Mouse (Mus musculus) gastrocnemius, adult 18-20 months (tissue): ENCODE results near the gene Col8a2. TPM values are rescaled to one million over a fixed set of nuclear protein-coding genes. Genes with fewer than 3 reads are reported as not detected.

Experiments used
- DNase-seq: peaks from one replicate; pipeline ENCODE4 v3.0.0; 2021; ENCODE audit warnings: low spot score
- total RNA-seq, 2 experiments: library from RNA; stranded (reverse); gene quantifications; 2 replicates each; pipeline ENCODE4 v1.2.3; 2021

The Col8a2 gene
- total RNA-seq, 2 experiments from 2014 or later = 0.89 to 1.4 TPM

DNA sequence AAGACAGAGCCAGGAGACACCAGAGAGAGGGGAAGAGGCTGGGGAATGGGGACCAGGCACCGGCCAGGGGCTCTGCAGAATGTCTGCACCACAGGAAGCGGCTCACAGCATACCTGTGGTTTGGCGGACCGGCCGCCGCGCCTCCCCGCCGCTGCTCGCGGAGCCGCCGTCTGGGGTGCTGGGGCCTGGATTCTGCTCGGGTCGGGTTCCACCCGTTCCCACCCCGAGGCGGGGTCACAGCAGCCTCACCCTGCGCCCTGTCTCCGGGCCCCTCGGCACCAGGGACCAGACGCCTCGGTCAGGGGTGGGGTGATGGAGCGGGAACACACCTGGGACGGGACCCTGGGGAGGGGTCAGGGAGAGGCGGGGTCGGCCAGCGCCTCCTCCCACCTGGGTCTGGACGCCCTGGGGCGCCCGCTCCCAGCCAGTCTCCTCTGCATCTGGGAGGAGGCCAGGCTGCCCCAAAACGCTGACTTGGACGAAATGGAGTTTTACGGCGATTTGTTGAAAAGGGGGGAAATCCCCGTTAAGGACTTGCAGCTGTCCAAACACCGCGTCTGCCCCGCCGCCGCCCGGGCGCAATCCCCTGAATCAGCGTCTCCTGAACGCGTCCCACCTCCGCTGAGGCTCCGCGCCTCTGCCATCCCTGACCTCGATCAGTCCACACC, 14.5 kb downstream of the Col8a2 start:
- no peak for DNase-seq

DNA sequence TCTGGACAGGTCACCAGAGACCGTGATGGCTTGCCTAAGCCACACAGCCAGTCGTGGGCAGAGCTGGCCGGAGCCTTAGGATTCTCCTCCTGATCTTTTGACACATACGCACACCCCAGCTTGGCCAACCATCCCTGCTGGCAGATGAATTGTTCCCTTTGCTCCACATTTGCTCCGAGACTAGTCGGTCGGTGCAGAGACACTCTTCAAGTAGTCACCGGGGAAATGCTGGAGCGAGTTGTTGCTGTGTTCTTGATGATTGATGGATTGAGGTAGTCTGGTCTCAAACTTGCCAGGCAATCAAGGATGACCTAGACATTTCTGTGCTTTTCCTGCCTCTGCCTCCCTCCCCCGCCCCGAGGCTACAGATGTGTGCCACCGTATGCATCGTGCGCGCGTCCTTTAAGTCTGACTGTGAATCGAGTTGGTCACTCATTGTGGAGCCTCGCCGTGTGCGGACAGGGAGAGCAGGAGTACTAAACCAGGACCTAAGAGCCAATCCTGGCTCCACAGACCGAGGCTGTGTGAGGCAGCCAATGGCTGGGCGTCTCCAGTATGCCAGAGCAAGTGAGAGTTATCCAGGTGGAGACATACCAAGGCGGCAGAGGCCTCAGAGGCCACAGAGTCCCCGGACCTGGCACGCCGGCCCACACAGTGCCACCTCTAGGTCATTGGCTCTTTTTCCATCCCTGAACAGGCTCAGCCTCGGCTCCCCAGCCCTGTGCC, 15.2 kb downstream of the Col8a2 start:
- no peak for DNase-seq

DNA sequence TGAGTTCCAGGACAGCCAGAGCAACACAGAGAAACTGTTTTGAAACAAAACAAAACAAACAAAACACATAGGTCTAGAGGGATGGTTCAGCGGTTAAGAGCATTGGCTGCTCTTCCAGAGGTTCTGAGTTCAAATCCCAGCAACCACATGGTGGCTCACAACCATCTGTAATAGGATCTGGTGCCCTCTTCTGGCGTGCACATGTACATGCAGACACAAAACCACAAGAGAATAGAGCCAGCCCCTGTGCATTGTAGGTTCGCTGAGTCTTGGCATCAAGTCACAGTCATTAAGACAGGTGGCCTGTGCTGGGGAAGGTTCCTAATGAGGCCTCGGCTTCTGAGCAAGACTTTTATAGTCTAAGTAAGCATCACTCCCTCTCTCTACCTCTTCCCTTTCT, 17.3 kb downstream of the Col8a2 start:
- DNase-seq = no peak

DNA sequence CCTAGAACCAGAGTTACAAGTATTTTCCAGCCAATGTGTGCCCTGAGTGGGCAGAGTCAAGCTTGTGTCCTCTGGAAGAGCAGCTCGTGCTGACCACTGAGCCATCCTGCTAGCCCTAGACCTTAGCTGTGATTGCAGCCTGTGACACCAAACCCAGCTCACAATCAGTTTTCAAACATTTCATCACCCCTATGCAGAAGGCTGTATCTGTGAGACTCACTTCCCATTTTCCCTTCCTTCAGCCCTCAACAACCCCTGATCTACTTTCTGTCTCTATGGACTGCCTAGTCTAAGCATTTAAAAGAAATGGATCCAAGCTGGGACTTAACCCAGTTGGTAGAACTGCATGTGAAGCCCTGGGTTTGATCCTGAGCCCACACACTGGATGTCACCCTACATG, 18.8 kb downstream of the Col8a2 start:
- no peak for DNase-seq

DNA sequence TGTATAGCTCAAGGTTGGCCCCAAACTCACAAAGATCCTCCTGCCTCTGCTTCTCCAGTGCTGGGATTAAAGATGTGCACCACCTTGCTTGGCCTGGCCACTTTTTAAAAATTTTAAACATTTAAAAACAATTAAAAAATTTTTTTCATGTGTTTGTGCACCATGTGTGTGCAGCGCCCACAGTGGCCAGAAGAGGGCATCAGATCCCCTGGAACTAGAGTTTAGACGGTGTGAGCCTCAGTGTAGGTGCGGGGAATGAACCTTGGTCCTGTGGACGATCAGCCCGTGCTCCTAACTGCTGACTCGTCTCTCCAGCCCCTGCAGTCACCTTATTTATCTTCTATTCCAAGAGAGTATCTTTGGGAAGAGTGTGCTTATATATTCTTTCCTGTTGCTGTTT, 19.5 kb downstream of the Col8a2 start:
- DNase-seq = no peak

DNA sequence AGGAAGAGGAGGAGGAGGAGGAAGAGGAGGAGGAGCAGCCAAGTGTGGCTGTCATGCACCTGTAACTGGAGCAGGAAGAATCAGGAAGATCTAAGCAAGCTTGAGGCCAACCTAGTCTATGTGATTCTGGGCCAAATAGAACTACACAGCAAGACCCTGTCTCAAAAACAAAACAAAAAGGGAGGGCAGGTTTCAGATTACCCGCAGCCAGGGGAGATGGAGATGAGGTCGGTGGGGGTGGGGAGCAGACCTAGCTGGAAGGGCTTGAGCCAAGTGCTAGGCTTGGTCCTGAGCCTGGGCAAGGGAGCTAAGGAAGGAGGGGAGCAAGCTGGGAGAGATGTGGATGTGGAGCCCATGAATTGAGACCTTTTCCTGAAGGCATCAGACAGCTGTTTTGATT, 20.2 kb downstream of the Col8a2 start:
- DNase-seq = no peak

DNA sequence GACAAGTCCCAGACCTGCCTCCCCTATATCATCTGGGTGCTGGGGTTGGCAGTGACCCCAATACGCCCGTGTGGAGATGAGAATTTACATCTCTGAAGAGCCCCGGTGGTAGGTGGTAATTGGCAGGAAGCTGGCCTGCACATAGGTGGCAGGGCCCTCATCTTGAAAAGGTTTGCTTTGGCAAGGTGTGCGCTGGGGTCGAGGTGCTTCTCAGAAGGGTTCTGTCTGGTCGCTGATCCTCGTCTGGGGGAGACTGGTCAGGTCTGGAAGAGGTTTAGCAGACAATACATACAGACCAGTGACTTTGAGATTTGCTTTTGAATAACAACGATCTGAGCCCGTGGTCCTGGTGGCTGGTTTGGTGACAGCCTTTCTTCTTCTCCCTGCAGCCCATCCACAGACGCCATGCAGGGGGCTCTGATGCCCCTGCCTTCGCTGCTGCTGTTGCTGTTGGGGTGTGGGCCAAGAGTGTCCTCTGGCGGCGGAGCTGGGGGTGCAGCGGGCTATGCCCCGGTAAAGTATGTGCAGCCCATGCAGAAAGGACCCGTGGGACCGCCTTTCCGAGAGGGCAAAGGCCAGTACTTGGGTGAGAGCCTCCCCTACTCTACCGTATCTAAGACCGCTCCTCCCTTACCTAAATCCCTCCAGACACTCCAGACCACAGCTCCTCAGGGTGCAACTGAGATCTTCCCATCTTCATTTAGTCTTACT, 22.8 kb downstream of the Col8a2 start:
- DNase-seq = no peak

DNA sequence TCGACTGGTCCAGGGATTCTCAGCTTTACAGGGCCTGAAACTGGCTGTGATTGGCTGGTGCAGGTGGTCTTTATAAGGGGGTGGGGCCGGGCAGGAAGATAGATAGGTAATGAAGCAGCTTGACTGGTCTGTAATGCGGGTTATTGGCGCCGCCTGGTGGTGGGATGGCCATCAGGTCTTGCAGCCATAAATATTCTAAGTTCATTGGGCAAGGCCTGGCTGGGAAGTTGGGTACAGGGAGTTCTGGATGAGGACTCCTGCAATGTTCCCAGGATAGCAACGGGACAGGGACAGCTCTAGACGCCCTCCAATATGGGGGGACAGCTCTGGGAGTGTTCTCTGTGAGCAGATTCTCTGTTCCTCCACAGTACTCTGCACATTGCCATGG, 23.3 kb downstream of the Col8a2 start:
- peak; percentile 91 for DNase-seq

DNA sequence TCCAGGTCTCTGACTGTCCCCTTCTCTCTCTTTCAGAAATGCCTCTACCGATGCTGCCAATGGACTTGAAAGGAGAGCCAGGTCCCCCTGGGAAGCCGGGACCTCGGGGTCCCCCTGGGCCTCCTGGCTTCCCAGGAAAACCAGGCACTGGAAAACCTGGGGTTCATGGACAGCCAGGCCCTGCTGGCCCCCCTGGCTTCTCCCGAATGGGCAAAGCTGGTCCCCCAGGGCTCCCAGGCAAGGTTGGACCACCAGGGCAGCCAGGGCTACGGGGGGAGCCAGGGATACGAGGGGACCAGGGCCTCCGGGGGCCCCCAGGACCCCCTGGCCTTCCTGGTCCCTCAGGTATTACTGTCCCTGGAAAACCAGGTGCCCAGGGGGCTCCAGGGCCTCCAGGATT, 23.8 kb downstream of the Col8a2 start:
- DNase-seq = no peak

DNA sequence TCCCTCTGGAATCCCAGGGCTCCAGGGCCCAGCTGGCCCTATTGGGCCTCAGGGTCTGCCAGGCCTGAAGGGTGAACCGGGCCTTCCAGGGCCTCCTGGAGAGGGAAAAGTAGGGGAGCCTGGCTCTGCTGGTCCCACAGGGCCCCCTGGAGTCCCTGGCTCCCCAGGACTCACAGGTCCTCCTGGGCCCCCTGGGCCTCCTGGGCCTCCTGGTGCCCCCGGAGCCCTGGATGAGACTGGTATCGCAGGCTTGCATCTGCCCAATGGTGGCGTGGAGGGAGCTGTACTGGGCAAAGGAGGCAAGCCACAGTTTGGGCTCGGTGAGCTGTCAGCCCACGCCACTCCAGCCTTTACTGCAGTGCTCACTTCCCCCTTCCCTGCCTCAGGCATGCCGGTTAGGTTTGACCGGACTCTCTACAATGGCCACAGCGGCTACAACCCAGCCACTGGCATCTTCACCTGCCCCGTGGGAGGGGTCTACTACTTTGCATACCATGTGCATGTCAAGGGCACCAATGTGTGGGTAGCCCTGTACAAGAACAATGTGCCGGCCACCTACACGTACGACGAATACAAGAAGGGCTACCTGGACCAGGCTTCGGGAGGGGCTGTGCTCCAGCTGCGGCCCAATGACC, 25.1 kb downstream of the Col8a2 start:
- DNase-seq = no peak

DNA sequence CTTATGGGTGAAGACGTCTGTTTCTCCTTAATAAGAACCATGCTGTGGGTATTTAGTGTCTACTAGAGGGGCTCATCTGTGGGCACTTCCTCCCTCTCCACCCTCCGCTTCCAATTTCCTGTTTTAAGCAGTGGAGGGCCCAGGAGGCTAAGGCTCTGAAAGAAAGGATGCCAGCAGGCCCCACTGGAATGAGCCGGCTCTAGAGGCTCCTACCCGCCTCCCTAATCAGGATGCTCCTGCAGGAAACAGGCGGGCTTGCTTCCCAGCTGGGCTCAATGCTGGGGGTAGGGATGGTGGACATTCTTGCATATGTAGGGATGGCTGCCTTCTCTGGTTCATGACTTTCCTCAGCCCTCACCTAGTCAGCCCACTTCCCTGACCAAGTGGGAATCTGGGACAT, 26.6 kb downstream of the Col8a2 start:
- DNase-seq = no peak

DNA sequence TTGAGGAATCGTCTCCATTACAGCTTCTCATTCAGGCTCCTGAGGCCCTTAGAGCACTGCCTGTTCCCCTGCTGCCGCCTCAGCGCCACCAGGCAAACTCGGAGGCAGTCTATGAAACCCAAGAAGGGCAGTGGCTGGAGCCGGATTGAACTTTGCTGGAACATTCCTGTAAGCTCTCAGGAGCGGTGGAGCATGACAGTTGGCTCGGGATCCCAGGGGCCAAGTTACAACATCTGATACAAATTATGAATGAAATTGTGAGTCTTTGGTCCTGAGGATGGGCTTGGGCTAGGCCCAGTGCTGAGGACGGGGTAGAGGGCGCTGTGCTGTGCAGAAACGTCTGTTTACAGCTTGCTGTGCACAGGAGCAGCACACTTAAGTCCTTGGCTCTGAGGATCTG, 27.8 kb downstream of the Col8a2 start:
- DNase-seq = peak; percentile 76

DNA sequence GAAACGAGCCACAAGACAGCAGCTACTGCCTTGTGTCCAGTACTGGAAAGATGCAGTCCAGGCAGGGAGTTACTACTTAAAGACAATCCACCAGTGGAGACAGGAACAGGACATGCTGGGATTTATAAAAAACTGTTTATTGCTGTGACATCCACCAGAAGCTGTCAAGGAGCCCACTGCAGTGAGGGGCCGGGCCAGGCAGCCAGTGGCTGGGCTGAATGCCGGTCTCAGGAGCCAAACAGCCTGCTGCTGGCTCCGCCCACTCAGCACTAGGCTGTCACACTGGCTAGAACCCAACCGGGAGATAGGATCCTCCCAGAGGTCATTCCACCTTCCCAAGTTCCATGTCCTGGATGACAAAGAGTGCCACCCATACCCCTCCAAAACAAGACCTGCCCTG, 29.3 kb downstream of the Col8a2 start:
- DNase-seq = no peak

DNA sequence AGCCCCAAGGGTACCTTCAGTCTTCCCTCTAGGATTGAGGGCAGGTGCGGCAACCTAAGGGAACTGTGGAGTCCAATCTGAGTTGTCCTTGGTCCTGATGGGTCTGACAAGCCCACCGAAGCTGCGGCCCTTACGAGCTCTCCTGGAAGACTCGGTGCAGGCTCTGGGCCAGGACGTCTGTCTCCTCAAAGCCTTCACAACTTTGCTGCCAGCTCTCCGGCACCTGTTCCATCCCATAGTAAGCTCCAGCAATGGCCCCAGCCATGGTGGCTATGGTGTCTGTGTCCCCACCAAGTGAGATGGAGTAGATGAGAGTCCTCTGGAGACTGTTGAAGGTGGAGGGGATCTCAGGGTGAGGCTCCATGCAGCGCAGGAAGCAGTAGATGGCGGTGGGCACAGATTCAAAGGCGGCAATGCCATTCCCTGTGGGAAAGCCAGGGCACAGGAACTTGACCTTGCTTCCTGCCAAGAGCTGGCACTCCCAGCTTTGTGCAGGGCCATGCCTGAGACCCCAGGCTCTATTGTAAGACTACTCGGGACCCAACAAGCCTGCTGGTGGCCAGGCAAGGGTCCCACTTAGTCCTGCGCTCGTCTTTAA, 29.9 kb downstream of the Col8a2 start:
- no peak for DNase-seq

DNA sequence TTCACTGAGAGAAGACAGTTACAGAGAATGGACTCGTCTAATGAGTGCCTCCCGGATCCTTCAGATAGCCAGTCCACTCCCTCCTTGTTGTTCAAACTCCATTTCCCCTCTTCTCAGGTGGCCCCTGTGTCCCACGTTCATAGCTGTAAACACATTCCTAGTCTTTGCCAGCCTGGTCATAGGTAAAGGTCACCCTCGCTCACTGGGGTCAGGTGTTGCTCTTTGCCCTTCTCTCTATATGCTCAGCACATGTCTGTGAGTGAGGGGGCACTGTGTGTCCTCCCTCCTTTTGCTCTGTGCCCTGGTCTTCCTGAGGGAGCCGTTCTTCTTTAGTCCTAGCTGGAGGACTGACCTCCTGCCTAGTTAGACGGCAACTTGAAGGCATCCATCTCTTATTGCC, 33.2 kb downstream of the Col8a2 start:
- DNase-seq = no peak

DNA sequence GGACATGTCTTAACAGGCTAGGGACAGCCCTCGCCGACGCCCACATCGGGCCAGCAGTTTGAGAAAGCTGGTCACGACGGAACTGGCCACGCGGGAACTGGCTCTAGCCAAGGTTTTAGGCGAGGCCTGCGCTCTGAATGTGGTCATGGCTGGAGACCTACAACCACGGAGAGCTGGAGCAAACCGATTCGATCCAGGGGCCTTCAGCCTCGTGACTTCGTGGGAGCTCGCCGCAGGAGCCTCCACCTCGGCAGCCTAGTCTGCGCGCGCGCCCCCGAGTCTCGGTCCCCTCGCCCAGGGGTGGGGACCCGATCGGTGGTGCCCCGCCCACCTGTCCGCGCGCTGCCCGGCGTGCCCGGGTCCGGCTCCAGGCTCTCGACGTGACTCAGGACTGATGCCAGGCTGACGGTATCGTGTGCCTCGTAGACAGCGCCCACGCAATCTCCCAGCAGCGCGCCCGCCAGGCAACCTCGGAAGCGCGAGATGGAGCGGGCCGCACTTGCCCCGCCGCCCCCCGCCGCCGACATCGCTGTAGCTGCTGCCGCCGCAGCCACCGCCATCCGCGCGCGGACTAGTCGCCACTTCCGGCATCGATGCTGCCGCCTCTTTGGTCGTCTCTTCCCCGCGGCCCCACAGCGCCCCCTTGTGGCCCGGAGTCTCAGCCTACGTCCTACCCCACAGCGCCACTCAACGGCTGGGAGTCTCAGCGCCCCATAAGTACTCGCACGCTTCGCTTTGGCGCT, 34.7 kb downstream of the Col8a2 start, which contains the start of gene Adprhl2:
Gene Adprhl2 (minus strand): TSS at position 593 of the 743 bp plus-strand sequence.
- peak; percentile 98 for DNase-seq

DNA sequence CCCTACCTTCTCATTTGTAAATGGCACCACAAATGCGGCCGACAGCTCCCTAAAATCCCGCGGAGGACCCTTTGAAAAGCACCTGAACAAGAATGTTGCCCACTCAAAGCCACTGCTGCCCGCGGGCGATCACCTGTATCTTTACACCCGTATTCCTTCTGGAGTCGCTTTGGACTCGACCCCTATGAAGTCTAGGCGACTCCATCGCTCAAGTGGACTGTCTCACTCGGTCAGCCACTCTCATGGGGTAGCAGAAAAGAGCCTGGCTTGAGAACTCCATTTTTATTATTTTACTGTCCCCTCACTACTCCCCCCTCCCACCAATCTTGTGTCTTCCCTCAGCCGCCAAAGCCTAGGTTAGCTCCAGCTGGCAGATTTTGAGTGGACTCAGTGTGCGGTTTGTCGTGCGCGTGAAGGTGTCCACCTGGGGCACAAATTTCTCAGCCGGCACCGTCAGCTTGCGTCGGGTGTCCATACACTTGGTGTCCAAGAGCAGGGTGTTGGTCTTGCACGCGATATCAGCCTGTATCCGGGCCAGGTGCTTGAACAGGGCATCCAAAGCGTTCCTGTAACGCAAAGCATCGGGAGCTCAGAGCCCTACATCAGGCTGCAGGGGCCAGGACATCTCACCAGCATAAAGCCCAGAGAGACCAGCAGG, 35.4 kb downstream of the Col8a2 start:
- no peak for DNase-seq

DNA sequence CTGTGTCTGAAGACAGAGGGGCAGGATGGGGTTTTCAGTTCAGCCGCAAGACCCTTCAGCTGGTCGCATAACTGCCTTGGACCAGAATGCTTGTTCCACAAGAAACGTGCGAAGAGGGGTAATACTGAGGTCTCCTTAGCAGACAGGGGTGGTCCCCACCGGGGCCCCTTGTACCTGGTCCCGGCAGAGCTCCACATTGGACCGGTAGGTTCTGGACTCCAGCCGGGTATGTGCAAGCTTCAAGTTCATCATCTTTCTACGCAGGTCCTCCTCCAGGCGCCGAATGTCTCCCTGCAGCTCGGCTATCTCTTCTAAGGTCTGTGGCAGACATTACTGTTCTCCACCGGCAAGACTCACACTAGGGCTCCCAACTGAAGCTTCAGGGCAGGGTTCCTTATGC, 36.1 kb downstream of the Col8a2 start:
- DNase-seq = no peak

DNA sequence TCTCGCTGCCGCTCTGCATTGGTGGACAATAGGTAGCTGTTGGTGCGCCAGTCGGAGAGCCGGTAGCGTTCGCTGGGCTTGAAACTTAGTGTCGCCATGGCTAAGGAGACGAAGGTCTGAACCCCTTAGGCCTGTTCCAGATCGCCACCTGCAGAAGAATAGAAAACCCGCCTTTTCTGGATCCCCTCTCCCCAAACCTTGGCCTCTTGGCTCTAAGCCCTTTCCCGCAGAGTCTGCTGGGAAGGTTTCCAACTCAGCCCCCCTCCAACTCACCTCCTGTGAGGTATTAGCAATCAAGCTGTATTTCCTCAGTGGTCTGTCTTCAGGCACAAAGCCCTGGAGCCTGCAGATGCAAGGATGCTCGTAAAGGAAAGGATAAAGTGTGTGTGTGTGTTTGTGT, 38.3 kb downstream of the Col8a2 start:
- no peak for DNase-seq

DNA sequence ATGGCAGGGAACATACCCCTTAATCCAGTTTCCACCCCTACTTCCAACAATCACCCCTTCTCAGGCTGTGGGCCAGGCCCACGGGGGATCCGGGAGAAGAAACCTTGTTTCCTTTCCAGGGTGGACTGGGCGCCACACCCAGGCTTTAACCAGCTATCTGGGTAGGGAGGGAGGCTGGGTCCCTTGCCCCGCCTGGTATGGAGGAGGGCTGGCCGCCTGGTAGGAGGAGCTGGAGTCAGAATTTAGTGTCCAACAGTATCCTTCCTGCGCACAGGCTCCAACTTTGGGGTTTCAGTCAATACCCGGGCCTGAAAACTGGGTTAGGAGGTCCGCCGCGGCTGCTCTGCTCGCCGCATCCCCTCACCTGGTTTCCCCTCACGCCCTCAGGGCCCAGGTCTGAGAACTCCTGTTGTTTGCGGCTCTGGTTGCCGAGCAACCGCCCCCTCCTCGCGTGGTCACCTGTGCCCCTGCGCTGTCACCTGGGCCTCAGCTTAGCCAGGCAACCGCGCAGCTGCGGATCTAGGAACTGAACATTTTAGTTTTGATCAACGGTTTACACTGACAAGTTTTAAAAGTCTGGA, 38.8 kb downstream of the Col8a2 start, which contains the start of gene Tekt2:
Gene Tekt2 (minus strand): TSS at position 408 of the 581 bp plus-strand sequence.
- no peak for DNase-seq
